Mouse (Mus musculus): ENCODE data around the gene Sqor.
A peak's percentile ranks its signal among the peaks of the same experiment; 100 is the strongest.

The Sqor gene

GRCm38 (mm10) chr2:122765071-122765793 lies at the start of gene Sqor:
Sqor (plus strand) TSS chr2:122765237.
- peak; percentile 61 for DNase-seq (ENCODE audit: low spot score)

- no peak for DNase-seq (ENCODE audit: low spot score)
These were observed 48.7 kb upstream of the Sqor start for GRCm38 (mm10) chr2:122716301-122716842.

GRCm38 (mm10) chr2:122719232-122719631 lies 45.8 kb upstream of the Sqor start:
- no peak for DNase-seq (ENCODE audit: low spot score)

- DNase-seq (ENCODE audit: low spot score) = no peak
These were observed 44.5 kb upstream of the Sqor start for GRCm38 (mm10) chr2:122720564-122720963.

- DNase-seq (ENCODE audit: low spot score) = no peak
These were observed 39.4 kb upstream of the Sqor start for GRCm38 (mm10) chr2:122725604-122726003.

- DNase-seq (ENCODE audit: low spot score) = no peak
These were observed 33.6 kb upstream of the Sqor start for GRCm38 (mm10) chr2:122731456-122731855.

- DNase-seq (ENCODE audit: low spot score) = peak; percentile 86
These were observed 26.9 kb upstream of the Sqor start, which contains the start of gene Bloc1s6 for GRCm38 (mm10) chr2:122737894-122738830. Bloc1s6 (plus strand) TSS chr2:122738503.

GRCm38 (mm10) chr2:122739023-122739422 lies 26.0 kb upstream of the Sqor start:
- no peak for DNase-seq (ENCODE audit: low spot score)

- no peak for DNase-seq (ENCODE audit: low spot score)
These were observed 18.6 kb upstream of the Sqor start for GRCm38 (mm10) chr2:122746461-122746860.

- DNase-seq (ENCODE audit: low spot score) = peak; percentile 37
These were observed 11.2 kb upstream of the Sqor start for GRCm38 (mm10) chr2:122753739-122754343.

GRCm38 (mm10) chr2:122759791-122760190 lies 5.2 kb upstream of the Sqor start:
- no peak for DNase-seq (ENCODE audit: low spot score)

GRCm38 (mm10) chr2:122762991-122763390 lies 2.0 kb upstream of the Sqor start:
- no peak for DNase-seq (ENCODE audit: low spot score)

- no peak for DNase-seq (ENCODE audit: low spot score)
These were observed 511 bp upstream of the Sqor start for GRCm38 (mm10) chr2:122764526-122764925.

- DNase-seq (ENCODE audit: low spot score) = no peak
These were observed 733 bp downstream of the Sqor start for GRCm38 (mm10) chr2:122765794-122766145.

- DNase-seq (ENCODE audit: low spot score) = no peak
These were observed 6.0 kb downstream of the Sqor start for GRCm38 (mm10) chr2:122771002-122771401.

GRCm38 (mm10) chr2:122772899-122773298 lies 7.9 kb downstream of the Sqor start:
- DNase-seq (ENCODE audit: low spot score) = no peak

- no peak for DNase-seq (ENCODE audit: low spot score)
These were observed 10.5 kb downstream of the Sqor start for GRCm38 (mm10) chr2:122775491-122775890.

- no peak for DNase-seq (ENCODE audit: low spot score)
These were observed 11.8 kb downstream of the Sqor start for GRCm38 (mm10) chr2:122776823-122777222.

- DNase-seq (ENCODE audit: low spot score) = no peak
These were observed 14.9 kb downstream of the Sqor start for GRCm38 (mm10) chr2:122779967-122780366.

GRCm38 (mm10) chr2:122780447-122780846 lies 15.4 kb downstream of the Sqor start:
- no peak for DNase-seq (ENCODE audit: low spot score)

GRCm38 (mm10) chr2:122781590-122782356 lies 16.7 kb downstream of the Sqor start:
- DNase-seq (ENCODE audit: low spot score) = no peak

GRCm38 (mm10) chr2:122783730-122784129 lies 18.7 kb downstream of the Sqor start:
- DNase-seq (ENCODE audit: low spot score) = no peak

Measured in ovary, postnatal 14 days (tissue).